Mouse (Mus musculus): ENCODE measurements around the gene Ces1f.

GRCm38 (mm10) chr8:93246057-93246456 lies 33.5 kb downstream of the Ces1f start:
- TF ChIP-seq GATA1 (IDR thresholded peaks at IDR 0.05; ENCODE audit: borderline replicate concordance, low read length): no peak
- TF ChIP-seq CTCF (IDR thresholded peaks at IDR 0.05; ENCODE audit: low read depth, low read length): no peak
- TF ChIP-seq TAL1 (conservative IDR thresholded peaks at IDR 0.05; ENCODE audit: low read depth, low read length): no peak
- no peak for TF ChIP-seq GATA2 (IDR thresholded peaks at IDR 0.05; ENCODE audit: borderline replicate concordance, low read depth, low read length)
